Mouse (Mus musculus) cerebellum, postnatal 10 days (tissue): ENCODE measurements around the gene Gpd1.

Experiments used
- DNase-seq, 2 experiments: peaks; one replicate each; pipeline ENCODE4 v3.0.0; 2021; ENCODE audit warnings: mixed read lengths in 2 of 2

Gpd1 gene

DNA sequence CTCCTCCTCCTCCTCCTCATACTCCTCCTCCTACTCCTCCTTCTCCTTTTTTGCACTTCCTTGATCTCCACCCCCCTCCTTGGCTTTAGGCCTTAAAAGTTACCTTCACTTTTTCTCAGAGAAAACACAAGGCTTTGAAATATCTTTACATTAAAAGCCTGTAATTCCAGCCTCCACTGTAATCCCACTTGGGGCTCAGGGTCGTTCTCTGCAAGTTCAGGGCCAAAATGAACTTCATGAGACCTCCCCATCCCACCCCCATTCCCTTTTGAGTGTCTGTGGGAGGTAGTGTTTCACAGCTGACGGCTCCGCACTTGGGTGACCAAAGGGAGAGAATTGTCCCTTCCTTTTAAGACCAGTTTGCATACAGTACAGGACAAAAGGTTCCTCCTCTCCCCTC, 55.6 kb downstream of the Gpd1 start:
- no peak for DNase-seq
